ENCODE assay signal across 9 mouse cellular contexts in genomic region chr9:107232140-107232539, GRCm38 (mm10). TPM values are rescaled to one million over a fixed set of nuclear protein-coding genes. Genes with fewer than 3 reads are reported as not detected.
DNase-seq lines count a peak whose midpoint lies in the region; ATAC-seq and TF ChIP-seq lines count a peak whose summit lies in the region.
"Had no signal": no experiment of that assay in that cellular context is flagged by ENCODE, and none has a peak within 500 bp of the region (broad histone marks: within the 10 kb centered on the region; RNA-seq: fewer than 3 reads in every experiment).

No protein-coding gene starts in this region.

- H3K36me3 ChIP-seq in kidney, embryonic 15.5 days: no peaks in the 10 kb centered on the region
- no peaks in the 10 kb centered on the region for H3K36me3 ChIP-seq in embryonic facial prominence, embryonic 13.5 days
- no peaks in the 10 kb centered on the region for H3K36me3 ChIP-seq in hindbrain, postnatal 0 days (ENCODE audit: insufficient read depth, low read length)
- no peaks in the 10 kb centered on the region for H3K36me3 ChIP-seq in midbrain, postnatal 0 days (ENCODE audit: insufficient read depth, low read length)

- H3K4me1 ChIP-seq in kidney, embryonic 15.5 days: peaks cover 12% of the 10 kb centered on the region
- peaks cover 8% of the 10 kb centered on the region for H3K4me1 ChIP-seq in embryonic facial prominence, embryonic 13.5 days
- no peaks in the 10 kb centered on the region; the same call in 1 of the 2 replicates for H3K4me1 ChIP-seq in hindbrain, postnatal 0 days (ENCODE audit: insufficient read depth, low read length)
- H3K4me1 ChIP-seq in midbrain, postnatal 0 days (ENCODE audit: insufficient read depth, low read length): 0 out of 2 replicates have a peak, but pooled peaks cover 3% of the 10 kb centered on the region

- H3K9ac ChIP-seq in kidney, embryonic 15.5 days: no peak overlapping the region
- H3K9ac ChIP-seq in embryonic facial prominence, embryonic 13.5 days: peak overlapping the region; percentile 62; the same call in 1 of the 2 replicates
- peak overlapping the region; percentile 98 for H3K9ac ChIP-seq in hindbrain, postnatal 0 days (replicated peaks; ENCODE audit: low read length)
- H3K9ac ChIP-seq in midbrain, postnatal 0 days (replicated peaks; ENCODE audit: low read length, poor library complexity, severe bottlenecking): peak overlapping the region; percentile 97

- H3K27me3 ChIP-seq in kidney, embryonic 15.5 days: peaks cover 94% of the 10 kb centered on the region
- H3K27me3 ChIP-seq in embryonic facial prominence, embryonic 13.5 days: peaks cover 92% of the 10 kb centered on the region
- no peaks in the 10 kb centered on the region for H3K27me3 ChIP-seq in hindbrain, postnatal 0 days (ENCODE audit: insufficient read depth, low read length)
- no peaks in the 10 kb centered on the region for H3K27me3 ChIP-seq in midbrain, postnatal 0 days (ENCODE audit: insufficient read depth, low read length)

- H3K9me3 ChIP-seq in kidney, embryonic 15.5 days (replicated peaks): no peaks in the 10 kb centered on the region
- no peaks in the 10 kb centered on the region for H3K9me3 ChIP-seq in embryonic facial prominence, embryonic 13.5 days
- no peaks in the 10 kb centered on the region for H3K9me3 ChIP-seq in hindbrain, postnatal 0 days (ENCODE audit: low read length)
- no peaks in the 10 kb centered on the region for H3K9me3 ChIP-seq in midbrain, postnatal 0 days (ENCODE audit: low read length)

- no peak overlapping the region for H3K27ac ChIP-seq in kidney, embryonic 15.5 days
- H3K27ac ChIP-seq in embryonic facial prominence, embryonic 13.5 days: no peak overlapping the region
- peak overlapping the region; percentile 95 for H3K27ac ChIP-seq in hindbrain, postnatal 0 days
- H3K27ac ChIP-seq in midbrain, postnatal 0 days (ENCODE audit: low read depth, low read length): peak overlapping the region; percentile 93

- no peak for TF ChIP-seq CTCF in hindbrain, postnatal 0 days (IDR thresholded peaks at IDR 0.05; ENCODE audit: low read depth)
- no peak for TF ChIP-seq CTCF in midbrain, postnatal 0 days (IDR thresholded peaks at IDR 0.05)

- whole genome bisulfite sequencing in kidney, embryonic 15.5 days: 18% methylated on average over 9 of the region's 9 CpGs
- WGBS in embryonic facial prominence, embryonic 13.5 days: 28% methylated on average over 9 of the region's 9 CpGs
- WGBS in hindbrain, postnatal 0 days: 22% methylated on average over 9 of the region's 9 CpGs
- 26% methylated on average over 9 of the region's 9 CpGs for WGBS in midbrain, postnatal 0 days

- H3K4me3 ChIP-seq in kidney, embryonic 15.5 days (replicated peaks): peak overlapping the region; percentile 62
- peak overlapping the region; percentile 59 for H3K4me3 ChIP-seq in embryonic facial prominence, embryonic 13.5 days
- peak overlapping the region; percentile 95 for H3K4me3 ChIP-seq in hindbrain, postnatal 0 days (ENCODE audit: low read length)
- H3K4me3 ChIP-seq in midbrain, postnatal 0 days (ENCODE audit: low read depth, low read length): peak overlapping the region; percentile 94

- no peak for DNase-seq in kidney, postnatal 14 days
- peak; percentile 26 for DNase-seq in hindbrain, postnatal 0 days (ENCODE audit: low spot score)
- DNase-seq in midbrain, postnatal 0 days (ENCODE audit: low spot score): no peak
- DNase-seq in ovary, adult 18-20 months (ENCODE audit: low spot score): no peak
- DNase-seq in urinary bladder, postnatal 14 days (ENCODE audit: low spot score): no peak
- no peak for DNase-seq in layer of hippocampus, adult 9-10 months (ENCODE audit: low spot score)

- ATAC-seq in kidney, embryonic 15.5 days (replicated peaks; ENCODE audit: low FRiP score): 0 out of 2 replicates have a peak, but pooled peaks have one; percentile 19
- ATAC-seq in embryonic facial prominence, embryonic 13.5 days (ENCODE audit: insufficient number of reproducible peaks, insufficient read depth, low FRiP score, low TSS enrichment, low read depth): no peak
- peak; percentile 41; the same call in 1 of the 2 replicates for ATAC-seq in hindbrain, postnatal 0 days
- peak; percentile 24; the same call in 1 of the 2 replicates for ATAC-seq in midbrain, postnatal 0 days (ENCODE audit: low FRiP score)

- H3K4me2 ChIP-seq in kidney, embryonic 15.5 days: peak overlapping the region; percentile 99
- H3K4me2 ChIP-seq in embryonic facial prominence, embryonic 13.5 days: peak overlapping the region; percentile 99
- H3K4me2 ChIP-seq in hindbrain, postnatal 0 days (ENCODE audit: low read depth, low read length): peak overlapping the region; percentile 66
- peak overlapping the region; percentile 61 for H3K4me2 ChIP-seq in midbrain, postnatal 0 days (ENCODE audit: low read depth, low read length, poor library complexity, severe bottlenecking)

RNA-seq across cellular contexts. Expression of gene Dock3, which starts 0.4 kb away (rescaled TPM):
- polyA plus RNA-seq in kidney, embryonic 15.5 days (2015; fragmentation: Nextera tagmentation; extraction: Ambion mirVana): 0.35 and 1.1 TPM in 2 replicates
- polyA plus RNA-seq in embryonic facial prominence, embryonic 13.5 days (2015; fragmentation: Nextera tagmentation; extraction: Ambion mirVana): 0.77 and 1.3 TPM in 2 replicates
- total RNA-seq in hindbrain, postnatal 0 days (2014; rRNA removed): 43.4 and 52.4 TPM in 2 replicates
- 21.6 and 23.9 TPM in 2 replicates for polyA plus RNA-seq in hindbrain, postnatal 0 days (2015; fragmentation: Nextera tagmentation; extraction: Ambion mirVana)
- 56.3 and 58.8 TPM in 2 replicates for total RNA-seq in midbrain, postnatal 0 days (2014; rRNA removed)
- polyA plus RNA-seq in midbrain, postnatal 0 days (2015; fragmentation: Nextera tagmentation; extraction: Ambion mirVana): 17.7 and 20.5 TPM in 2 replicates
- polyA plus RNA-seq: erythroblast, embryonic 14.5 days had no signal

RNA-seq across cellular contexts. Expression of gene Mapkapk3, which starts 57.5 kb away (rescaled TPM):
- polyA plus RNA-seq in kidney, embryonic 15.5 days (2015; fragmentation: Nextera tagmentation; extraction: Ambion mirVana): 7.8 and 8.3 TPM in 2 replicates
- polyA plus RNA-seq in embryonic facial prominence, embryonic 13.5 days (2015; fragmentation: Nextera tagmentation; extraction: Ambion mirVana): 7.6 and 10.7 TPM in 2 replicates
- total RNA-seq in hindbrain, postnatal 0 days (2014; rRNA removed): 3.5 and 3.8 TPM in 2 replicates
- polyA plus RNA-seq in hindbrain, postnatal 0 days (2015; fragmentation: Nextera tagmentation; extraction: Ambion mirVana): 2.6 and 3.0 TPM in 2 replicates
- 2.3 and 3.2 TPM in 2 replicates for total RNA-seq in midbrain, postnatal 0 days (2014; rRNA removed)
- 1.3 and 2.2 TPM in 2 replicates for polyA plus RNA-seq in midbrain, postnatal 0 days (2015; fragmentation: Nextera tagmentation; extraction: Ambion mirVana)

Comparison
In these comparisons a context has a peak if more than half of its experiments do, and no peak if none do; other contexts are left out.
1. H3K27ac ChIP-seq: peak in hindbrain, postnatal 0 days (single experiment) and midbrain, postnatal 0 days (single experiment); none in kidney, embryonic 15.5 days (single experiment) and embryonic facial prominence, embryonic 13.5 days (single experiment).
2. Peak in every context shown above with its lines, with median percentiles within 50 percentile points of each other: H3K4me2 ChIP-seq and H3K4me3 ChIP-seq.